ENCODE assay signal across 8 mouse cellular contexts in genomic region chr16:91466566-91466965, GRCm38 (mm10). TPM values are rescaled to one million over a fixed set of nuclear protein-coding genes. Genes with fewer than 3 reads are reported as not detected.
DNase-seq lines count a peak whose midpoint lies in the region; ATAC-seq lines count a peak whose summit lies in the region.

No protein-coding gene starts in this region.

- H3K4me2 ChIP-seq in kidney, embryonic 15.5 days = peak overlapping the region; percentile 96; the same call in 1 of the 2 replicates
- peak overlapping the region; percentile 86 for H3K4me2 ChIP-seq in hindbrain, embryonic 14.5 days (replicated peaks)

- peaks cover 34% of the 10 kb centered on the region for H3K4me1 ChIP-seq in kidney, embryonic 15.5 days
- H3K4me1 ChIP-seq in hindbrain, embryonic 14.5 days (replicated peaks; ENCODE audit: control insufficient read depth, insufficient read depth, low read length) = peaks cover 21% of the 10 kb centered on the region

- 0 out of 2 replicates have a peak, but pooled peaks cover 14% of the 10 kb centered on the region for H3K36me3 ChIP-seq in kidney, embryonic 15.5 days
- H3K36me3 ChIP-seq in hindbrain, embryonic 14.5 days (replicated peaks; ENCODE audit: control insufficient read depth, insufficient read depth) = peaks cover 6% of the 10 kb centered on the region; the same call in 1 of the 2 replicates

- WGBS in kidney, embryonic 15.5 days = 49% methylated on average over 6 of the region's 6 CpGs
- WGBS in hindbrain, embryonic 14.5 days = 33% methylated on average over 6 of the region's 6 CpGs

- no peaks in the 10 kb centered on the region; the same call in 1 of the 2 replicates for H3K9me3 ChIP-seq in kidney, embryonic 15.5 days (replicated peaks)
- H3K9me3 ChIP-seq in hindbrain, embryonic 14.5 days (ENCODE audit: control insufficient read depth, low read length) = no peaks in the 10 kb centered on the region

- no peak for DNase-seq in kidney, adult 8-10 months
- peak; percentile 68 for DNase-seq in embryo, embryonic 10.5 days (ENCODE audit: low spot score)
- DNase-seq in hindbrain, embryonic 14.5 days (ENCODE audit: low spot score) = peak; percentile 32
- peak; percentile 44 for DNase-seq in lung, postnatal 14 days
- no peak for DNase-seq in frontal cortex, postnatal 14 days (ENCODE audit: low spot score in 2 of 2)
- DNase-seq in gastrocnemius, adult 18-20 months (ENCODE audit: low spot score) = no peak

- H3K27me3 ChIP-seq in kidney, embryonic 15.5 days = no peaks in the 10 kb centered on the region
- H3K27me3 ChIP-seq in hindbrain, embryonic 14.5 days (ENCODE audit: control insufficient read depth, insufficient read depth, low read length) = no peaks in the 10 kb centered on the region

- H3K9ac ChIP-seq in kidney, embryonic 15.5 days = no peak overlapping the region
- H3K9ac ChIP-seq in hindbrain, embryonic 14.5 days = no peak overlapping the region; the same call in 1 of the 2 replicates

- peak overlapping the region; percentile 34 for H3K27ac ChIP-seq in kidney, embryonic 15.5 days
- H3K27ac ChIP-seq in hindbrain, embryonic 14.5 days = no peak overlapping the region

- peak; percentile 43; the same call in 1 of the 2 replicates for ATAC-seq in kidney, embryonic 15.5 days (replicated peaks; ENCODE audit: low FRiP score)
- ATAC-seq in hindbrain, embryonic 14.5 days (ENCODE audit: low FRiP score) = no peak
- no peak for ATAC-seq in megakaryocyte, adult 5-6 weeks (ENCODE audit: poor library complexity, severe bottlenecking)

- H3K4me3 ChIP-seq in kidney, embryonic 15.5 days (replicated peaks) = no peak overlapping the region; the same call in 1 of the 2 replicates
- H3K4me3 ChIP-seq in hindbrain, embryonic 14.5 days (replicated peaks; ENCODE audit: low read length) = no peak overlapping the region

RNA-seq across cellular contexts. Expression of gene Ifnar1, which starts 18.5 kb away (rescaled TPM):
- 58.5 and 62.2 TPM in 2 replicates for polyA plus RNA-seq in kidney, embryonic 15.5 days (2015; fragmentation: Nextera tagmentation; extraction: Ambion mirVana)
- polyA plus RNA-seq in hindbrain, embryonic 14.5 days (2014; fragmentation: Nextera tagmentation; extraction: Ambion mirVana) = 47.1 and 48.8 TPM in 2 replicates
- total RNA-seq in megakaryocyte, adult 5-6 weeks (2015) = 66.2 and 67.3 TPM in 2 replicates
- 73.9 and 78.5 TPM in 2 replicates for total RNA-seq in megakaryocyte, adult 5-6 weeks (2017)
- total RNA-seq in gastrocnemius, adult 18-20 months (2021) = 10 to 100 TPM in 1 of 2 experiments, 1 to 10 TPM in 1; 9.8 to 12.2 TPM

Comparison
In these comparisons a context has a peak if more than half of its experiments do, and no peak if none do; other contexts are left out.
1. DNase-seq: peak in embryo, embryonic 10.5 days (single experiment), hindbrain, embryonic 14.5 days (single experiment) and lung, postnatal 14 days (single experiment); none in kidney, adult 8-10 months (0 of 2), frontal cortex, postnatal 14 days (0 of 2) and gastrocnemius, adult 18-20 months (single experiment).
2. RNA of gene Ifnar1, which starts 18.5 kb away (total RNA-seq): 66.2 to 78.5 TPM in megakaryocyte, adult 5-6 weeks; 9.8 to 12.2 TPM in gastrocnemius, adult 18-20 months; every median in the first group is over 4 times any median in the second.